Mouse (Mus musculus) neural tube, embryonic 11.5 days (tissue): ENCODE measurements at regions not wholly inside any gene's neighbourhood (a gene's known extent, or its start where the extent isn't known, plus 50 kb on each side); places are given as distances from the start of the nearest gene placed in this dataset.

ENCODE experiments used
- ATAC-seq: fragments of 200-750 bp; cut with Nextera tagmentation; 2 replicates; pipeline ENCODE4 v1.8.0; 2017; ENCODE audit warnings: moderate number of reproducible peaks, mild to moderate bottlenecking, moderate TSS enrichment, moderate library complexity; ENCODE audit not compliant: insufficient read depth, low FRiP score, low TSS enrichment
- DNase-seq: peaks from one replicate; pipeline ENCODE4 v3.0.0-alpha.2; 2015; ENCODE audit warnings: low spot score
- H3K27ac ChIP-seq: fragments of 300-500 bp; sonication (generic); 2 replicates; pipeline ENCODE4 v1.5.1; 2014; ENCODE audit warnings: low read depth, mild to moderate bottlenecking, low read length
- H3K27me3 ChIP-seq: fragments of 300-500 bp; sonication (generic); 2 replicates; pipeline ENCODE4 v1.6.1; 2014; ENCODE audit warnings: mild to moderate bottlenecking, low read length, mixed read lengths; ENCODE audit not compliant: control insufficient read depth, insufficient read depth
- H3K36me3 ChIP-seq: fragments of 300-500 bp; sonication (generic); 2 replicates; pipeline ENCODE4 v1.6.1; 2014; ENCODE audit warnings: mild to moderate bottlenecking, low read length, moderate library complexity, mixed read lengths; ENCODE audit not compliant: control insufficient read depth, insufficient read depth
- H3K4me1 ChIP-seq: fragments of 300-500 bp; sonication (generic); 2 replicates; pipeline ENCODE4 v1.6.1; 2014; ENCODE audit warnings: low read length, mixed read lengths; ENCODE audit not compliant: control insufficient read depth, insufficient read depth
- H3K4me2 ChIP-seq: fragments of 300-500 bp; sonication (generic); 2 replicates; pipeline ENCODE4 v1.6.1; 2014; ENCODE audit warnings: low read depth, mild to moderate bottlenecking, moderate library complexity
- H3K4me3 ChIP-seq: fragments of 300-500 bp; sonication (generic); 2 replicates; pipeline ENCODE4 v1.5.1; 2014; ENCODE audit warnings: low read depth, low read length
- H3K9ac ChIP-seq: fragments of 300-500 bp; sonication (generic); 2 replicates; pipeline ENCODE4 v1.6.1; 2014; ENCODE audit warnings: mild to moderate bottlenecking, low read length
- H3K9me3 ChIP-seq: fragments of 300-500 bp; sonication (generic); 2 replicates; pipeline ENCODE4 v1.6.1; 2016; ENCODE audit warnings: low read length; ENCODE audit not compliant: control insufficient read depth
- WGBS: fragments of 180-500 bp; shearing (Covaris S2); extraction: QIAGEN DNeasy Blood & Tissue Kit; methylation state at CpG from one replicate; pipeline ENCODE4 v1.1.7; 2014; 5-methylcytosine and 5-hydroxymethylcytosine counted together

DNA sequence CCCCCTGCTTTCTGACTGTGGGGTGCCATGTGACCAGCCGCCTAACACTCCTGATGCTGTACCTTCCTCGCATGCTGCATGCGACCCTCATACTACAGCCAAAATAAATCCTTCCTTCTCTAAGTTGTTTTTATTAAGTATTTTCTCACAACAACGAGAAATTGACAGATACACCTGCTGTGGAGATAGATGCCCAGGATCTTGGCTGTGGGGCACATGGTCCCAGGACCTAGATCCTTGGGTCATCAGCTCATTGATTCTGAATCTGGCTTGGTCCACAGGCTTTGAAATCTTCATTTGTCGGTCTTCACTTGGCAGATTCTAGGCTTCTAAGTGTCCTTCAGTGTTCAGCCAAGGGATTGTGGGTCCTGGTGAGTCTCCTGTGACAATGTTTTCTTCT lies 100.4 kb upstream of the Gm5148 start:
- Histone ChIP-seq H3K9me3 (no peaks in the 10 kb centered on the region), H3K27me3 (no peaks in the 10 kb centered on the region), H3K4me2 (no peak overlapping the region), H3K9ac (no peak overlapping the region), H3K27ac (no peak overlapping the region), H3K36me3 (no peaks in the 10 kb centered on the region), H3K4me3 (no peak overlapping the region), H3K4me1 (no peaks in the 10 kb centered on the region)
- no peak for DNase-seq
- ATAC-seq: no peak
- WGBS: 93% methylated on average over 5 of the region's 5 CpGs

GRCm38 (mm10) chr3:37819503-37819902 lies 95.2 kb upstream of the Gm5148 start:
- 92% methylated on average over 3 of the region's 3 CpGs for WGBS
- ATAC-seq: no peak
- no peak overlapping the region for H3K4me3 ChIP-seq
- no peaks in the 10 kb centered on the region for H3K27me3 ChIP-seq
- H3K4me2 ChIP-seq: no peak overlapping the region
- DNase-seq: no peak
- H3K9ac ChIP-seq: no peak overlapping the region
- no peaks in the 10 kb centered on the region for H3K9me3 ChIP-seq
- H3K36me3 ChIP-seq: no peaks in the 10 kb centered on the region
- no peaks in the 10 kb centered on the region for H3K4me1 ChIP-seq
- no peak overlapping the region for H3K27ac ChIP-seq

- ATAC-seq (no peak), DNase-seq (no peak)
- H3K4me1 ChIP-seq: no peaks in the 10 kb centered on the region
- no peak overlapping the region for H3K4me3 ChIP-seq
- H3K27ac ChIP-seq: no peak overlapping the region
- H3K27me3 ChIP-seq: no peaks in the 10 kb centered on the region
- H3K4me2 ChIP-seq: no peak overlapping the region
- 74% methylated on average over 3 of the region's 3 CpGs for WGBS
- no peaks in the 10 kb centered on the region for H3K9me3 ChIP-seq
- H3K36me3 ChIP-seq: no peaks in the 10 kb centered on the region
- no peak overlapping the region for H3K9ac ChIP-seq
These were observed 93.1 kb upstream of the Gm5148 start for GRCm38 (mm10) chr3:37817434-37817805.

DNA sequence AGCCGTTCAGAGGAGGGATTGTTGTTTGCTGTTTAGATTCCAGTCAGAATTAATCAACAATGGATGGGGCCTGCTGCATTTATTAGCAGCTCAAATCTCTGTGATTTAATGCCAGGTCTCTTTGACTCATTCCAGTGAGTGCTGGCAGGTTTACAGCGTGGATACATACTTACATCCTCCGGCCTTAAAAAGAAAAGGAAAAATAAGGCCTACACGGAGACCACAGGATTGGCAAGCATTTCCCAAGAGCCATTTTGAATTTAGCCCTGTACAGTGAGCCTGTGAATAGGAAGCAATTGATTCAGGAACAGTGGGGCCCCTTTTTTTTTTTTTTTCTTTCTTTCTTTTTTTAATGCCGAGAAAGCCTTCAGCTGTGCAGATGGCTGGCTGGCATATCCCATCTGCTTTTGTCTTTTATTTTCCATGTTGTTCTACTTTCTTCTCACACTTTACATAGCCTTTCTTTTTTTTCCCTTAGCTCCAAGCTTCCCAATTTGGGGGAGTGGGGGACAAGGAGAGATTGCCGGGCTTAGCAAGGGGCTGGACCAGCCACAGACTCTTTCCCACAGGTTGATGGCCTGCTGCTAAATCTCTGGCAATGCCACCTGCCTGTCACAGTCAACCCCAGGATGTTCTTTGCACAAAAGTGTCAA lies 92.6 kb upstream of the Gm5148 start:
- ATAC-seq (no peak), DNase-seq (no peak)
- no peaks in the 10 kb centered on the region for H3K27me3 ChIP-seq
- 56% methylated on average over 6 of the region's 6 CpGs for WGBS
- no peaks in the 10 kb centered on the region for H3K4me1 ChIP-seq
- no peaks in the 10 kb centered on the region for H3K36me3 ChIP-seq
- H3K27ac ChIP-seq: no peak overlapping the region
- H3K4me3 ChIP-seq: no peak overlapping the region
- H3K9ac ChIP-seq: no peak overlapping the region
- no peak overlapping the region for H3K4me2 ChIP-seq
- H3K9me3 ChIP-seq: no peaks in the 10 kb centered on the region

DNA sequence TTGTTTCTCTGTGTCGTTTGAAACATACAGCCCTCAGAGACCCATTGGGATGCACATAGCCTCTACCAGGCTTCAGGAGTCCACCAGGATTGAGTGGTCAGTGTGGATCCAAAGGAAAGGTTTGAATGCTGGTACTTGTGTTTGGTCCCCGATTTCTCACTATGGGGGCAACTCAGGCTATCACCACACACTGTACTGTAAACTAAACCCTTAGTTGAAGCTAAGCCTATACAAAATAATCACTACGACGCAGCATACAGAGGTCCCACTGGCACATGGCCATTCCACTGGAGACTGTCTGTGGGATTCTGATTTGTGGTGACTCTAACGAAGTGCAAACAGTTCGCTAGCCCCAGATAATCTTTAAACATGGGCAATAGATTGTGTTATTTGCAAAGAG lies 91.5 kb upstream of the Gm5148 start:
- H3K4me3 ChIP-seq: no peak overlapping the region
- DNase-seq (no peak), ATAC-seq (no peak)
- no peaks in the 10 kb centered on the region for H3K36me3 ChIP-seq
- WGBS: over 99% methylated on average over 6 of the region's 6 CpGs
- H3K4me2 ChIP-seq: no peak overlapping the region
- no peak overlapping the region for H3K9ac ChIP-seq
- H3K9me3 ChIP-seq: no peaks in the 10 kb centered on the region
- H3K4me1 ChIP-seq: no peaks in the 10 kb centered on the region
- H3K27ac ChIP-seq: no peak overlapping the region
- H3K27me3 ChIP-seq: no peaks in the 10 kb centered on the region

DNA sequence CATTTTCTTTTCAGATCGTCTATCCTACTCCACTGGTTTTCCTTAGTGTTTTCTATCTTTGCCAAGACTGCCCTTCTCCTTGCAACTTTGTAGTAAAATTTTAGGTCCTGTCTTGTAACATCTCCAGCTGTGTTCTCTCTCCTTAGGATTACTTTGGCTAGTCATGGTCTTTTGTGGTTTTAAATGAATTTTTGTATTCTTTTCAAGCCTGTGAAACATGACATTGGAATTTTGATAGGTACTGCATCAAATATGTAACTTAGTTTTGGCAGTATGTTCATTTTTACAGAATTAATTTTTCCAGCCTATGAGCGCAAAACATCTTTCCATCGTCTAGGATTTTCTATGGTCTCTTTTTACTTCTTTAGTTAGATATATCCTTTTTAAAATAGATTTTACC lies 88.6 kb upstream of the Gm5148 start:
- Histone ChIP-seq H3K9me3 (no peaks in the 10 kb centered on the region), H3K36me3 (no peaks in the 10 kb centered on the region), H3K4me3 (no peak overlapping the region), H3K27me3 (no peaks in the 10 kb centered on the region), H3K4me1 (no peaks in the 10 kb centered on the region), H3K27ac (no peak overlapping the region), H3K4me2 (no peak overlapping the region), H3K9ac (no peak overlapping the region)
- ATAC-seq (no peak), DNase-seq (no peak)
- WGBS: 96% methylated on average over 3 of the region's 3 CpGs

- Histone ChIP-seq H3K27me3 (no peaks in the 10 kb centered on the region), H3K36me3 (no peaks in the 10 kb centered on the region), H3K4me3 (no peak overlapping the region), H3K4me2 (no peak overlapping the region), H3K27ac (no peak overlapping the region), H3K4me1 (no peaks in the 10 kb centered on the region), H3K9ac (no peak overlapping the region), H3K9me3 (no peaks in the 10 kb centered on the region)
- ATAC-seq: no peak
- 87% methylated on average over 2 of the region's 2 CpGs for WGBS
- DNase-seq: no peak
These were observed 87.1 kb upstream of the Gm5148 start for GRCm38 (mm10) chr3:37811429-37811828.

DNA sequence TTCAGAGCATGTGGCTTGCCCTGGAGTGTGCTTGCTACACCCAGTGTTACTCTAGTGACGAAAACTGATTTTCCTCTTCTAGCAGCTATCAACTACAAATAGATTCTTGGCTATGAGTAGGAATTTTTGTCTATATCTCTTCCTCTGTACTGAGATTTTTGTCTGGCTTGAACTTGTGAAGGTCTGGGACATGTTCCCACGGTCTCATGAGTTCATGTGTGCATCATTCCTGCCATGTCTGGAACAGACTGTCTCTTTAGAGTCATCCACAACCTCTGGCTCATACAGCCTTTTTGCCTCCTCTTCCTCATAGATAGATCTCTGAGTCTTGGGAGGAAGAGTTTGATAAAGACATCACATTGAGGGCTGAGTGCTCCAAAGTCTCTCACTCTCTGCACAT lies 86.5 kb upstream of the Gm5148 start:
- H3K9ac ChIP-seq: no peak overlapping the region
- H3K4me1 ChIP-seq: no peaks in the 10 kb centered on the region
- no peak overlapping the region for H3K4me2 ChIP-seq
- DNase-seq (no peak), ATAC-seq (no peak)
- H3K4me3 ChIP-seq: no peak overlapping the region
- no peaks in the 10 kb centered on the region for H3K27me3 ChIP-seq
- H3K9me3 ChIP-seq: no peaks in the 10 kb centered on the region
- H3K27ac ChIP-seq: no peak overlapping the region
- no peaks in the 10 kb centered on the region for H3K36me3 ChIP-seq
- 85% methylated on average over 2 of the region's 2 CpGs for WGBS

DNA sequence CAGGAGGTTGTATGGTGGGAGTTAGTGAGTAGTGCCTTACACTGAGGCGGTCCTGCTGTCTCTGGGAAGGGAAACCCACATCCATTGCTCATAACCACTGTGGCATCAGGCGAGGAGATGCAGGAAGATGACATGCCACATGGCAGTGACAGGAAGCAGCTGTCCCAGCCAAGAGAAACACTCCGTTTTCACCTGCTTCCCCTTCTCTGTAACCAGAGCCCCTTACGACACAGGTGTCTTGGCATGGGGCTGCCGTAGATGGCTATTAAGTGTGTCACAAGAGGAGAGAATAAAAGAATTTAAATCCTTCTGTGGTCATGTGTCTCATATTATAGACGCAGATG lies 81.5 kb upstream of the Gm5148 start:
- no peak for ATAC-seq
- no peak overlapping the region for H3K4me2 ChIP-seq

More for the DNA sequence above, 81.5 kb upstream of the Gm5148 start:
- Histone ChIP-seq H3K27ac (no peak overlapping the region), H3K27me3 (no peaks in the 10 kb centered on the region), H3K4me3 (no peak overlapping the region), H3K9me3 (no peaks in the 10 kb centered on the region), H3K9ac (no peak overlapping the region), H3K4me1 (no peaks in the 10 kb centered on the region), H3K36me3 (no peaks in the 10 kb centered on the region)
- DNase-seq: no peak
- WGBS: 76% methylated on average over 6 of the region's 6 CpGs
